Mouse (Mus musculus): Measurements from ENCODE around the gene Scrn2. TPM values are rescaled to one million over a fixed set of nuclear protein-coding genes. Genes with fewer than 3 reads are reported as not detected.
A peak's percentile ranks its signal among the peaks of the same experiment; 100 is the strongest.

The Scrn2 gene
- polyA plus RNA-seq, 1 experiment from 2014 or later = 15.4 TPM

DNA sequence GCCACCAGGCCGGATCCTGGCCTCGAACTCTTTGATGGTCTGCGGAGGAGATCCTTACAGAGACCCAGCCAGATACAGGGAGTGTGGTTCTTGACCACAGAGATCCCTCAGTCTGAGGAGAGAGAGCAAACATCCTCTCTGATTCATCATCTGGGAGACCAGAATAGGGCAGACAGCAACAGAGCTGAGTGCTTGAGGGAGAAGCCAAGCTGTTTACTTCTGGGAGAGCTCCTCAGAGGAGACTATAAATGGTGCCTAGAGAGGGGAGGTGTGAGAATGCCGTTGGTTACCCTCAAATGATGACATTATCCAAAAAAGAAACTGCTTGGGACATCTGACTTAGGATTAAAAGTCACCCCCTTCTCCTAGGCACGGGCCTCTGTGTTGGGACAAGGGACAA lies 38.2 kb upstream of the Scrn2 start:
- H3K9me3 ChIP-seq (replicated peaks; ENCODE audit: control insufficient read depth, low read length) = no peaks in the 10 kb centered on the region
- no peak overlapping the region for H3K4me2 ChIP-seq (ENCODE audit: low read length)
- H3K36me3 ChIP-seq (ENCODE audit: control insufficient read depth, insufficient read depth, low read length) = no peaks in the 10 kb centered on the region
- 84% methylated on average over 5 of the region's 5 CpGs for WGBS
- H3K4me1 ChIP-seq (ENCODE audit: control insufficient read depth, insufficient read depth, low read length) = no peaks in the 10 kb centered on the region; the same call in 1 of the 2 replicates
- H3K27me3 ChIP-seq (replicated peaks; ENCODE audit: control insufficient read depth, insufficient read depth, low read length) = peaks cover 10% of the 10 kb centered on the region; the same call in 1 of the 2 replicates
- H3K27ac ChIP-seq (ENCODE audit: low read depth, low read length) = no peak overlapping the region
- H3K4me3 ChIP-seq (ENCODE audit: low read depth, low read length) = no peak overlapping the region
- no peak for DNase-seq (ENCODE audit: low spot score)
- no peak for ATAC-seq
- no peak overlapping the region for H3K9ac ChIP-seq (ENCODE audit: low read length)

DNA sequence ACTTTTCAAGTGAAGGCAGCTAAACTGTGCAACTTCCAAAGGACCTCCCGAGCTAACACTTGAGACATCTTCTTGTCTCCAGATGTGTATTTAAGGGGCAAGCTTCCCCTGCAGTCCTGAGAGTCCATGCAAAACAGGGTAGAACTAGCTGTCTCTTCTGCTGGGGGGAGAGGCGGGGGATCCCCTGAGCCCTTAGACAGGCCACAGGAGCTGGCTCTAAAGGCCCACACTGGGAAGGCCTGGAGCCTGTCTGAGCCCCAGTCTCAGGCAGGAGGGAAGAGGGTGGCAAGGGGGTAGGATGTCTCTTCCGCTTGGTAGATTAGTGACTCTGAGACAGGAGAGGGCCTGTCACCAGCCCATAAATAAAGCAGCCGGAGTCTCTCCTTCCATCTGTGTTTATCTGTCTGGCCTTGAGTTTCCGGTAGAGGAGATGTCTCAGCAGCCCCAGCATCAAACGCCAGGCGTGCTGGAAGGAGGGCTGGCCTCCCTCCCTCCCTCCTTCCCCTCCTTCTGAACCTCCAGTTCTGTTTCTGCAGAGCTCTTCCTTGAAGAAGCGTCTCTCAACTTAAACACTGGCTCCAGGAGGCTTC lies 36.9 kb upstream of the Scrn2 start:
- Histone ChIP-seq H3K9me3 (replicated peaks; ENCODE audit: control insufficient read depth, low read length) (no peaks in the 10 kb centered on the region), H3K4me3 (ENCODE audit: low read depth, low read length) (no peak overlapping the region), H3K27me3 (replicated peaks; ENCODE audit: control insufficient read depth, insufficient read depth, low read length) (no peaks in the 10 kb centered on the region), H3K36me3 (ENCODE audit: control insufficient read depth, insufficient read depth, low read length) (no peaks in the 10 kb centered on the region), H3K4me1 (ENCODE audit: control insufficient read depth, insufficient read depth, low read length) (peaks cover 10% of the 10 kb centered on the region), H3K27ac (ENCODE audit: low read depth, low read length) (no peak overlapping the region), H3K4me2 (ENCODE audit: low read length) (no peak overlapping the region), H3K9ac (ENCODE audit: low read length) (no peak overlapping the region; the same call in 1 of the 2 replicates)
- ATAC-seq (no peak), DNase-seq (ENCODE audit: low spot score) (no peak)
- 63% methylated on average over 8 of the region's 8 CpGs for WGBS

DNA sequence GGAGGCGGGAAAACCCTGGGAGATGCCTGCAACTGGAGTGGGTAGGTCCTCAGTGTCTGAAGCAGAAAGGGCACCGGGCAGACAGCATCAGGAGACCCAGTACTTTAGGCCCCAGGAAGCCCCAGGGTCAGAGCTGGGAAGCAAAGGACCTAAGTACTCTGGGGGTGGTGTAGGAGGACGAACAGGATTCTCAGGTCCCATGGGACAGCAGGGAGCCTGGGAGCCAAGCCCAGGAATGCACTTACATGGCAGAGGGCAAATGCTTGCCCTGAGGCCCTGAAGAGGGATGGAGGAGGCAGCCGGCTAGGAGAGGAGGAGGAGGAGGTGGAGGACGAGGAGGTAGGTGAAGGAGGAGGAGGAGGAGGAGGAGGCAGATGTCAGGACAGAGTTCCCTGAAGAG lies 34.7 kb upstream of the Scrn2 start:
- Histone ChIP-seq H3K9me3 (replicated peaks; ENCODE audit: control insufficient read depth, low read length) (no peaks in the 10 kb centered on the region), H3K9ac (ENCODE audit: low read length) (no peak overlapping the region), H3K36me3 (ENCODE audit: control insufficient read depth, insufficient read depth, low read length) (no peaks in the 10 kb centered on the region), H3K4me3 (ENCODE audit: low read depth, low read length) (no peak overlapping the region), H3K4me1 (ENCODE audit: control insufficient read depth, insufficient read depth, low read length) (peaks cover 11% of the 10 kb centered on the region), H3K4me2 (ENCODE audit: low read length) (no peak overlapping the region), H3K27me3 (replicated peaks; ENCODE audit: control insufficient read depth, insufficient read depth, low read length) (no peaks in the 10 kb centered on the region), H3K27ac (ENCODE audit: low read depth, low read length) (no peak overlapping the region)
- DNase-seq (ENCODE audit: low spot score) = no peak
- 27% methylated on average over 5 of the region's 5 CpGs for WGBS
- no peak for ATAC-seq

DNA sequence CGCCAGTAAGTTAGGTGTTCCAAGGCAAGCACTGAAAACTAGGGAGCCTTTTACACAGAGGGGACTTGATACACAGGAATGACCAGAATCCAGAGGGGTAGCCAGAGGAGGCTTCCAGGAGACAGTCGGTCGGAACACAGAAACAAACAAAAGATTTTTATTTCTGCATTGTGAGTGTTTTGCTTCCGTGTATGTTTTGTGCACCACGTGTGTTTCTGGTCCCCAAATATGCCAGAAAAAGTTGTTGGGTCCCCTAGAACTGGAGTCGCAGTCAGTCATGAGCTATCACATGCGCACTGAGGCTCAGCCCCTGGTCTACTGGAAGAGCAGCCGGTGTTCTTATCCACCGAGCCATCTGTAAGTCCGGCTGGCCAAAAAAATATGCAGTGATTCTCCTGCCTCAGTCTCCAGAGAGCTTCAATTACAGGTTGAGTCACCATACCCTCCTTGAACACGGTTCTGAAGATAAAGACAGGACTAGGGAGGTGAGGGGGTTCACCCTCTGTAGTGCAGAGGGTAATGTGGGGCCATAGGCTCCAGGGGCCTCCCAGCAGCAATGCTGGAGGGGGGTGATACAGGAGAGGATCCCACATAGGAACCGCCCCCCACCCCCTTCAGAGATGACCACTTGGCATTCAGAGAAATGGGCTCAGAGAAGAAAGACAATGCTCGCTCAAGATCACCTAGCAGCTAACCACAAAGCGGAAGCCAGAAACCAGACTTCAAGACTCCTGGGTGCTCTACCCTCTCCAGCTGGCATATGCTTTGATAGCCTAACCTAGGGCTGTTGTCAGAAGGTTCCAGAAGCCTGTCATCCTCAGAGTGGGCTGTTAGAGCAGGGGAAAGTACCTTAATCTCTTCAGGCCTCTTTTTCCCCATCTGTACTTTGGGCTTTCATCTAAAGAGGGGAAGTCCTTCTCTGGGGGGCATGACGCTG lies 33.6 kb upstream of the Scrn2 start:
- no peak overlapping the region for H3K27ac ChIP-seq (ENCODE audit: low read depth, low read length)
- DNase-seq (ENCODE audit: low spot score) (no peak), ATAC-seq (no peak)
- no peak overlapping the region for H3K9ac ChIP-seq (ENCODE audit: low read length)
- WGBS = 79% methylated on average over 15 of the region's 15 CpGs
- H3K27me3 ChIP-seq (replicated peaks; ENCODE audit: control insufficient read depth, insufficient read depth, low read length) = no peaks in the 10 kb centered on the region
- no peaks in the 10 kb centered on the region for H3K9me3 ChIP-seq (replicated peaks; ENCODE audit: control insufficient read depth, low read length)
- H3K36me3 ChIP-seq (ENCODE audit: control insufficient read depth, insufficient read depth, low read length) = no peaks in the 10 kb centered on the region
- peaks cover 12% of the 10 kb centered on the region for H3K4me1 ChIP-seq (ENCODE audit: control insufficient read depth, insufficient read depth, low read length)
- no peak overlapping the region for H3K4me2 ChIP-seq (ENCODE audit: low read length)
- no peak overlapping the region for H3K4me3 ChIP-seq (ENCODE audit: low read depth, low read length)

DNA sequence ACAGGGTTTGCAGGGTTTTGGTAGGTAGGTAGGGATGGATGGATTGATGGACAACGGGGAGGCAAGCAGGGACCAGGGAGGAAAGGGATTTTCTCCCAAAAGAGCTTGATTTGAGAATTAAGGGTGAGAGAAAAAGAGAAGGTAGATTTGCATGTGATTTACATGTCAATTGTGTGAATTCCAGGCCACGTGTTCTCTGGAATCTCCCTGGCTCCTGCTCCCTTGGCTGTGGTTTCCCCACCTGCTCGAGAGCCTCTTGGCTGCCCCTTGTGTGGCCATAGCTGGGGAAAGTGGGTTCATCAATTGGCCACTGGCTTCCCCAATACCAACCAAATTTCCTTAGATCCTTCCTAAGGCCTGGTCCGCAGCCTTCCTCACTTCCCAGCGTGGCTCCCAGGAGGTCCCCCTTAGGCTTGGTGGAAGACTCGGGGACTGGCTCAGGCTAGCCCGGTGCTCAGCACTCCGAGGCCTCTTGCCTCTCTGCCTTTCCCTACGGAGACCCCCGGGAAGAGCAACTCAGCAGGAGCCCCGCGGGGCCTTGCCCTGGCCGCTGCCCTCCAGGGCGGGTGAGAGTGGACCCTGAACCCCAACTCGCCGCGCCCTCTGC lies 32.9 kb upstream of the Scrn2 start:
- Histone ChIP-seq H3K36me3 (ENCODE audit: control insufficient read depth, insufficient read depth, low read length) (no peaks in the 10 kb centered on the region), H3K4me1 (ENCODE audit: control insufficient read depth, insufficient read depth, low read length) (peaks cover 14% of the 10 kb centered on the region), H3K27ac (ENCODE audit: low read depth, low read length) (0 out of 2 replicates have a peak overlapping the region, but pooled peaks have one; percentile 33), H3K9me3 (replicated peaks; ENCODE audit: control insufficient read depth, low read length) (no peaks in the 10 kb centered on the region), H3K4me3 (ENCODE audit: low read depth, low read length) (peak overlapping the region; percentile 27), H3K9ac (ENCODE audit: low read length) (peak overlapping the region; percentile 65), H3K4me2 (ENCODE audit: low read length) (peak overlapping the region; percentile 62), H3K27me3 (replicated peaks; ENCODE audit: control insufficient read depth, insufficient read depth, low read length) (no peaks in the 10 kb centered on the region)
- DNase-seq (ENCODE audit: low spot score) (peak; percentile 58), ATAC-seq (peak; percentile 64)
- WGBS = 3% methylated on average over 17 of the region's 17 CpGs

DNA sequence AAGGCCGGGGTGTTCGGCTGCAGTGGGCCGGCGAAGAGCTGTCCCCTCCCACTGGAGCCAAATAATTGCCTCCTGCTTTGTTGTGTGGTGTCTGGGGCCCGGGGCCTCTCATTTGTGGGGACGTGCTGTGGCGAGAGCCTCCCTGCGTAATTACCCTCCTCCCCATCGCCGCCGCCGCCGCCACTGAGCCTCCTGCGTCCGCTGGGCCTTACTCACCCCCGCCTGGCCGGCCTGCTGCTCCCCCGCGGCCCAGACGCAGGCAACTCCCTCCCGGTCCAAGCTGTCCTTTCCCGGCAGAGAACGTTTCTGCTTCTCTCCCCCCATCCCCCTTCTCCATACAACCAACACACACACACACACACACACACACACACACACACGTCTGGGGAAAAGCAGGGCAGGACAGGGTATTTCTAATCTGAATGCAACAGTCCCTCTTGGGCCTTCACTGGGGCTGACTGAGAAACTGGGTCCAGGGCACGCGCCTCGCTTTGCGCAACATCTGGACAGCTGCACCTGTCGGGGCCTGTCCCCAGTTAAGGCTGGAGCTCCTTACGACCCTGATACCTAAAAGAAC lies 32.3 kb upstream of the Scrn2 start:
- ATAC-seq = peak; percentile 83
- Histone ChIP-seq H3K9me3 (replicated peaks; ENCODE audit: control insufficient read depth, low read length) (no peaks in the 10 kb centered on the region), H3K4me1 (ENCODE audit: control insufficient read depth, insufficient read depth, low read length) (peaks cover 14% of the 10 kb centered on the region), H3K27ac (ENCODE audit: low read depth, low read length) (peak overlapping the region; percentile 33; the same call in 1 of the 2 replicates), H3K27me3 (replicated peaks; ENCODE audit: control insufficient read depth, insufficient read depth, low read length) (no peaks in the 10 kb centered on the region), H3K36me3 (ENCODE audit: control insufficient read depth, insufficient read depth, low read length) (no peaks in the 10 kb centered on the region), H3K4me2 (ENCODE audit: low read length) (peak overlapping the region; percentile 62), H3K9ac (ENCODE audit: low read length) (peak overlapping the region; percentile 65), H3K4me3 (ENCODE audit: low read depth, low read length) (peak overlapping the region; percentile 27)
- DNase-seq (ENCODE audit: low spot score) = peak; percentile 56
- 2% methylated on average over 30 of the region's 30 CpGs for WGBS

DNA sequence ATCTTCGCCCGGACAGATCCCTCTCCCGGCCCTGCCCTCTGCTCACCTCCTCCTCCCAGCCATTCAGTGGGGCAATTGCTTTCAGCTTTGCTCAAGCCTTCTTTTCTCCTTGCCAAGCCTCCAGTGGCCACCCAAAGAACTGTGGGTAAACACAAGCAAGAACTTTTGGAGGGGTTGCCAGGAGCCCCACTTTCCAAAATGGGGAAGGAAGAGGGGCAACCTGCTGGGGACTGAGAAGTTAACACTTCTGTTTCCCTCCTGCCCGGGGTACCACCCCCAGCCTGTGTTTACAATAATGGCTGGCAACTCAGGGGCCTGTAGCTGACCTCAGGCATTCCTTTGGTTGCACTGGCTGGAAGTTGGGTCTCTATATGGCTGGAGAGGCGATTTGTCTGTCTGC lies 26.6 kb upstream of the Scrn2 start:
- H3K4me3 ChIP-seq (ENCODE audit: low read depth, low read length) = no peak overlapping the region
- H3K4me2 ChIP-seq (ENCODE audit: low read length) = no peak overlapping the region
- no peak for ATAC-seq
- H3K27ac ChIP-seq (ENCODE audit: low read depth, low read length) = no peak overlapping the region
- DNase-seq (ENCODE audit: low spot score) = no peak
- 44% methylated on average over 5 of the region's 5 CpGs for WGBS
- no peaks in the 10 kb centered on the region; the same call in 1 of the 2 replicates for H3K27me3 ChIP-seq (replicated peaks; ENCODE audit: control insufficient read depth, insufficient read depth, low read length)
- peaks cover 3% of the 10 kb centered on the region; the same call in 1 of the 2 replicates for H3K4me1 ChIP-seq (ENCODE audit: control insufficient read depth, insufficient read depth, low read length)
- no peaks in the 10 kb centered on the region for H3K9me3 ChIP-seq (replicated peaks; ENCODE audit: control insufficient read depth, low read length)
- no peak overlapping the region for H3K9ac ChIP-seq (ENCODE audit: low read length)
- no peaks in the 10 kb centered on the region for H3K36me3 ChIP-seq (ENCODE audit: control insufficient read depth, insufficient read depth, low read length)

DNA sequence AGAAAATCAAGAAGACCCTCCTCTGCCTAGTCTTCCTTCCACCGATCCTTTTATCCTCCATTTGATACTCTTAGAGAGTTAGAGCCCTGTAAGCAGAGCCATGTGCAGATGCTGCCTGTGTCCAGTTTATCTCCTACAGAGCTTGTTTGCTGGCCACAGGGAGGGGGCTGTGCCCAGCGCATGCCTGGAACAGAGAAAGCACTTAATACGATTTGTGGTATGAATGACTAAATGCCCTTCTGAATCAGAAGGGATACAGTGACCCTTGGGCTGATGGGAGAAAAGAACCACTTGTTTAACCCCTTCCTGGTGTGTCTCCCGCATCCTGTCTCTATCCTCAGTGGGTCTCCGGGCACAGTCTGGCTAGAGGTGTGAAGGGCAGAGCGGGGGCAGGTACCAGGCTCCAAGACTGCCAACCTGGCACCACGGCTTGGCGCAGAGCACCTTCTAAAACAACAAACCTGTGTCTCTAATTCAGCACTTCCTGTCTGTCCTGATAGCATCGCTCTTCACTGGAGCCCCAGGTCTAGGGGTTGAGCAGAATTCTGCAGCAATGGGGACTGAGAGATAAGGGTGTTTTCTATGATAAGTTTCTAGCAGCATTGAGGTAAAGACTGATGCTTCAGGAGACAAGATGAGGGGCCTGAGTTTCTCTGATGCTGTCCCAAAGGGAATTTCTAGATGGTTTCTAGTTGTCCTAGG lies 22.5 kb upstream of the Scrn2 start:
- H3K9me3 ChIP-seq (replicated peaks; ENCODE audit: control insufficient read depth, low read length) = no peaks in the 10 kb centered on the region
- no peak overlapping the region for H3K4me2 ChIP-seq (ENCODE audit: low read length)
- no peak for DNase-seq (ENCODE audit: low spot score)
- no peak overlapping the region for H3K9ac ChIP-seq (ENCODE audit: low read length)
- ATAC-seq = no peak
- no peak overlapping the region for H3K27ac ChIP-seq (ENCODE audit: low read depth, low read length)
- 74% methylated on average over 9 of the region's 9 CpGs for WGBS
- H3K27me3 ChIP-seq (replicated peaks; ENCODE audit: control insufficient read depth, insufficient read depth, low read length) = no peaks in the 10 kb centered on the region; the same call in 1 of the 2 replicates
- no peaks in the 10 kb centered on the region for H3K36me3 ChIP-seq (ENCODE audit: control insufficient read depth, insufficient read depth, low read length)
- H3K4me3 ChIP-seq (ENCODE audit: low read depth, low read length) = no peak overlapping the region
- no peaks in the 10 kb centered on the region for H3K4me1 ChIP-seq (ENCODE audit: control insufficient read depth, insufficient read depth, low read length)
